Mouse (Mus musculus): ENCODE measurements at regions not wholly inside any gene's neighbourhood (a gene's known extent, or its start where the extent isn't known, plus 50 kb on each side); places are given as distances from the start of the nearest gene placed in this dataset.

- H3K36me3 ChIP-seq (ENCODE audit: control insufficient read depth, insufficient read depth, low read length): no peaks in the 10 kb centered on the region
- ATAC-seq: no peak
- 84% methylated on average over 9 of the region's 9 CpGs for WGBS
- no peaks in the 10 kb centered on the region for H3K27me3 ChIP-seq (replicated peaks; ENCODE audit: control insufficient read depth, insufficient read depth, low read length)
- H3K9ac ChIP-seq (ENCODE audit: low read depth, low read length): no peak overlapping the region
- no peak overlapping the region for H3K27ac ChIP-seq (ENCODE audit: low read length)
- H3K4me2 ChIP-seq (ENCODE audit: low read depth, low read length): no peak overlapping the region
- H3K9me3 ChIP-seq (ENCODE audit: control insufficient read depth, low read length): no peaks in the 10 kb centered on the region
- peaks cover 22% of the 10 kb centered on the region for H3K4me1 ChIP-seq (ENCODE audit: control insufficient read depth, insufficient read depth, low read length)
- no peak overlapping the region for H3K4me3 ChIP-seq (ENCODE audit: low read length)
These were observed 152.5 kb upstream of the A530016L24Rik start for GRCm38 (mm10) chr12:112336691-112337295.

- H3K9me3 ChIP-seq (ENCODE audit: control insufficient read depth, low read length): no peaks in the 10 kb centered on the region
- H3K4me3 ChIP-seq (ENCODE audit: low read length): no peak overlapping the region
- no peak for ATAC-seq
- no peak overlapping the region for H3K9ac ChIP-seq (ENCODE audit: low read depth, low read length)
- no peaks in the 10 kb centered on the region for H3K36me3 ChIP-seq (ENCODE audit: control insufficient read depth, insufficient read depth, low read length)
- no peak overlapping the region for H3K27ac ChIP-seq (ENCODE audit: low read length)
- no peak overlapping the region for H3K4me2 ChIP-seq (ENCODE audit: low read depth, low read length)
- no peaks in the 10 kb centered on the region for H3K27me3 ChIP-seq (replicated peaks; ENCODE audit: control insufficient read depth, insufficient read depth, low read length)
- 79% methylated on average over 11 of the region's 11 CpGs for WGBS
- H3K4me1 ChIP-seq (ENCODE audit: control insufficient read depth, insufficient read depth, low read length): peaks cover 22% of the 10 kb centered on the region
These were observed 151.8 kb upstream of the A530016L24Rik start for GRCm38 (mm10) chr12:112337443-112337842.

- Histone ChIP-seq H3K4me3 (ENCODE audit: low read length) (no peak overlapping the region), H3K4me2 (ENCODE audit: low read depth, low read length) (no peak overlapping the region)
- ATAC-seq: no peak
These were observed 150.3 kb upstream of the A530016L24Rik start for GRCm38 (mm10) chr12:112338976-112339375.

GRCm38 (mm10) chr12:112339481-112340179, 149.6 kb upstream of the A530016L24Rik start:
- Histone ChIP-seq H3K4me2 (ENCODE audit: low read depth, low read length) (no peak overlapping the region), H3K36me3 (ENCODE audit: control insufficient read depth, insufficient read depth, low read length) (no peaks in the 10 kb centered on the region), H3K27ac (ENCODE audit: low read length) (no peak overlapping the region), H3K4me3 (ENCODE audit: low read length) (no peak overlapping the region), H3K9ac (ENCODE audit: low read depth, low read length) (no peak overlapping the region), H3K4me1 (ENCODE audit: control insufficient read depth, insufficient read depth, low read length) (0 out of 2 replicates have a peak, but pooled peaks cover 5% of the 10 kb centered on the region), H3K9me3 (ENCODE audit: control insufficient read depth, low read length) (no peaks in the 10 kb centered on the region), H3K27me3 (replicated peaks; ENCODE audit: control insufficient read depth, insufficient read depth, low read length) (no peaks in the 10 kb centered on the region)
- ATAC-seq: peak; percentile 85
- WGBS: 52% methylated on average over 11 of the region's 11 CpGs

More at GRCm38 (mm10) chr12:112338976-112339375, 150.3 kb upstream of the A530016L24Rik start:
- H3K9me3 ChIP-seq (ENCODE audit: control insufficient read depth, low read length): no peaks in the 10 kb centered on the region
- H3K9ac ChIP-seq (ENCODE audit: low read depth, low read length): no peak overlapping the region
- WGBS: 84% methylated on average over 15 of the region's 15 CpGs
- no peaks in the 10 kb centered on the region for H3K36me3 ChIP-seq (ENCODE audit: control insufficient read depth, insufficient read depth, low read length)
- no peaks in the 10 kb centered on the region for H3K27me3 ChIP-seq (replicated peaks; ENCODE audit: control insufficient read depth, insufficient read depth, low read length)
- peaks cover 11% of the 10 kb centered on the region; the same call in 1 of the 2 replicates for H3K4me1 ChIP-seq (ENCODE audit: control insufficient read depth, insufficient read depth, low read length)
- no peak overlapping the region for H3K27ac ChIP-seq (ENCODE audit: low read length)

GRCm38 (mm10) chr12:112340248-112340647, 149.0 kb upstream of the A530016L24Rik start:
- Histone ChIP-seq H3K36me3 (ENCODE audit: control insufficient read depth, insufficient read depth, low read length) (no peaks in the 10 kb centered on the region), H3K9me3 (ENCODE audit: control insufficient read depth, low read length) (no peaks in the 10 kb centered on the region), H3K4me1 (ENCODE audit: control insufficient read depth, insufficient read depth, low read length) (0 out of 2 replicates have a peak, but pooled peaks cover 5% of the 10 kb centered on the region), H3K27me3 (replicated peaks; ENCODE audit: control insufficient read depth, insufficient read depth, low read length) (no peaks in the 10 kb centered on the region), H3K4me2 (ENCODE audit: low read depth, low read length) (no peak overlapping the region), H3K27ac (ENCODE audit: low read length) (no peak overlapping the region), H3K4me3 (ENCODE audit: low read length) (no peak overlapping the region), H3K9ac (ENCODE audit: low read depth, low read length) (no peak overlapping the region)
- no peak for ATAC-seq
- 51% methylated on average over 5 of the region's 5 CpGs for WGBS

- 0 out of 2 replicates have a peak, but pooled peaks cover 5% of the 10 kb centered on the region for H3K4me1 ChIP-seq (ENCODE audit: control insufficient read depth, insufficient read depth, low read length)
- no peak overlapping the region for H3K4me2 ChIP-seq (ENCODE audit: low read depth, low read length)
- no peaks in the 10 kb centered on the region for H3K27me3 ChIP-seq (replicated peaks; ENCODE audit: control insufficient read depth, insufficient read depth, low read length)
- H3K9me3 ChIP-seq (ENCODE audit: control insufficient read depth, low read length): no peaks in the 10 kb centered on the region
- H3K9ac ChIP-seq (ENCODE audit: low read depth, low read length): no peak overlapping the region
- no peaks in the 10 kb centered on the region for H3K36me3 ChIP-seq (ENCODE audit: control insufficient read depth, insufficient read depth, low read length)
- 69% methylated on average over 8 of the region's 8 CpGs for WGBS
- no peak for ATAC-seq
- no peak overlapping the region for H3K27ac ChIP-seq (ENCODE audit: low read length)
- no peak overlapping the region for H3K4me3 ChIP-seq (ENCODE audit: low read length)
These were observed 147.3 kb upstream of the A530016L24Rik start for GRCm38 (mm10) chr12:112341726-112342469.

GRCm38 (mm10) chr12:112343064-112343463, 146.2 kb upstream of the A530016L24Rik start:
- H3K4me2 ChIP-seq (ENCODE audit: low read depth, low read length): no peak overlapping the region
- H3K27ac ChIP-seq (ENCODE audit: low read length): no peak overlapping the region
- no peak overlapping the region for H3K4me3 ChIP-seq (ENCODE audit: low read length)
- H3K4me1 ChIP-seq (ENCODE audit: control insufficient read depth, insufficient read depth, low read length): 0 out of 2 replicates have a peak, but pooled peaks cover 5% of the 10 kb centered on the region
- H3K36me3 ChIP-seq (ENCODE audit: control insufficient read depth, insufficient read depth, low read length): no peaks in the 10 kb centered on the region
- no peaks in the 10 kb centered on the region for H3K27me3 ChIP-seq (replicated peaks; ENCODE audit: control insufficient read depth, insufficient read depth, low read length)
- H3K9ac ChIP-seq (ENCODE audit: low read depth, low read length): no peak overlapping the region
- 84% methylated on average over 3 of the region's 3 CpGs for WGBS
- H3K9me3 ChIP-seq (ENCODE audit: control insufficient read depth, low read length): no peaks in the 10 kb centered on the region
- no peak for ATAC-seq

GRCm38 (mm10) chr12:112344285-112344684, 145.0 kb upstream of the A530016L24Rik start:
- Histone ChIP-seq H3K36me3 (ENCODE audit: control insufficient read depth, insufficient read depth, low read length) (no peaks in the 10 kb centered on the region), H3K4me2 (ENCODE audit: low read depth, low read length) (no peak overlapping the region), H3K4me1 (ENCODE audit: control insufficient read depth, insufficient read depth, low read length) (peaks cover 7% of the 10 kb centered on the region; the same call in 1 of the 2 replicates), H3K9me3 (ENCODE audit: control insufficient read depth, low read length) (no peaks in the 10 kb centered on the region), H3K4me3 (ENCODE audit: low read length) (no peak overlapping the region), H3K9ac (ENCODE audit: low read depth, low read length) (no peak overlapping the region), H3K27ac (ENCODE audit: low read length) (no peak overlapping the region), H3K27me3 (replicated peaks; ENCODE audit: control insufficient read depth, insufficient read depth, low read length) (no peaks in the 10 kb centered on the region)
- 62% methylated on average over 10 of the region's 10 CpGs for WGBS
- no peak for ATAC-seq

- Histone ChIP-seq H3K36me3 (ENCODE audit: control insufficient read depth, insufficient read depth, low read length) (no peaks in the 10 kb centered on the region), H3K4me3 (ENCODE audit: low read length) (no peak overlapping the region), H3K27me3 (replicated peaks; ENCODE audit: control insufficient read depth, insufficient read depth, low read length) (no peaks in the 10 kb centered on the region), H3K9me3 (ENCODE audit: control insufficient read depth, low read length) (no peaks in the 10 kb centered on the region), H3K4me1 (ENCODE audit: control insufficient read depth, insufficient read depth, low read length) (peaks cover 4% of the 10 kb centered on the region; the same call in 1 of the 2 replicates), H3K9ac (ENCODE audit: low read depth, low read length) (no peak overlapping the region), H3K27ac (ENCODE audit: low read length) (no peak overlapping the region), H3K4me2 (ENCODE audit: low read depth, low read length) (no peak overlapping the region)
- 65% methylated on average over 5 of the region's 5 CpGs for WGBS
- no peak for ATAC-seq
These were observed 143.5 kb upstream of the A530016L24Rik start for GRCm38 (mm10) chr12:112345797-112346196.
